ENCODE assay signal across 8 mouse cellular contexts in the genomic region with DNA sequence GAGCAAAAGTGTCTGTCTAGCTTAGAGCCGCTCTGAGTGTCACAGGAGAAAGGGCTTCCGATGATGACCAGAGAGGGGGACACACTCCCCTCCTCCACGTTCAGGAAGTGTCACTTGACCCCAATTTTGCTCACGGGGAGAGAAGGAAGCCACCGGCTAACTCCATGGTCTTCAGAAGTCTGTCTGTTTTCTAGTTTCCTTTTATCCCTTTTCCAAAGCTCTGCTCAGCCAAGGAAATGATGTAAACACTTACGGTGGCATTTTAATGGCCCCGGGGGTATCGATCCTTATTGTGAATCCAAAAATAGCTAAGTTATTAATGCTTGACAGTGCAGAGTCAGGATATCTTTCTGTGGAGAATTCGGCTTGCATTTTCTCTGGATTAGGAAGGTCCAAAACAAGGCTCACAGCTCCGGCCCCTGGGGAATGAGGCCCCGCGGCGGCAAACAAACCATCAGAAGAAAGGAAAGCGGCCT. TPM values are rescaled to one million over a fixed set of nuclear protein-coding genes. Genes with fewer than 3 reads are reported as not detected.
DNase-seq lines count a peak whose midpoint lies in the region; ATAC-seq and TF ChIP-seq lines count a peak whose summit lies in the region.

No protein-coding gene starts in this region.

- H3K4me1 ChIP-seq in embryonic facial prominence, embryonic 15.5 days, result peaks cover 48% of the 10 kb centered on the region
- peaks cover 68% of the 10 kb centered on the region for H3K4me1 ChIP-seq in limb, embryonic 10.5 days

- ATAC-seq in embryonic facial prominence, embryonic 15.5 days (ENCODE audit: insufficient number of reproducible peaks, low FRiP score, low TSS enrichment, low read depth), result no peak

- peak overlapping the region; percentile 61 for H3K4me2 ChIP-seq in embryonic facial prominence, embryonic 15.5 days (replicated peaks)
- H3K4me2 ChIP-seq in myocyte (ENCODE audit: low read depth), result peak overlapping the region; percentile 92

- no peak for TF ChIP-seq POLR2A in myocyte (IDR thresholded peaks at IDR 0.05; ENCODE audit: insufficient read length, low read depth)

- H3K79me2 ChIP-seq in myocyte (ENCODE audit: control insufficient read depth, insufficient read depth), result no peaks in the 10 kb centered on the region

- no peak for DNase-seq in left cerebral cortex, adult 2 months (ENCODE audit: extremely low spot score in 1 of 2, low spot score in 2 of 2)
- no peak for DNase-seq in left cerebral cortex, postnatal 25 days (ENCODE audit: low spot score in 2 of 2)
- no peak for DNase-seq in limb, embryonic 10.5 days (ENCODE audit: low spot score)
- DNase-seq in left cerebral cortex, postnatal 10 days (ENCODE audit: extremely low spot score in 1 of 2, low spot score in 2 of 2), result no peak
- no peak for DNase-seq in cerebellum, adult 9-11 months
- no peak for DNase-seq in urinary bladder, adult 18-20 months (ENCODE audit: low spot score in 2 of 2)

- H3ac ChIP-seq in myocyte (ENCODE audit: control insufficient read depth, insufficient read length), result no peak overlapping the region

- peak overlapping the region; percentile 95 for H3K27ac ChIP-seq in left cerebral cortex, adult 2 months
- H3K27ac ChIP-seq in embryonic facial prominence, embryonic 15.5 days (replicated peaks), result no peak overlapping the region
- H3K27ac ChIP-seq in limb, embryonic 10.5 days, result 0 out of 2 replicates have a peak overlapping the region, but pooled peaks have one; percentile 65

- H3K9ac ChIP-seq in embryonic facial prominence, embryonic 15.5 days, result no peak overlapping the region

- no peaks in the 10 kb centered on the region for H3K9me3 ChIP-seq in embryonic facial prominence, embryonic 15.5 days (replicated peaks)
- no peaks in the 10 kb centered on the region for H3K9me3 ChIP-seq in limb, embryonic 10.5 days (replicated peaks)

- 11% methylated on average over 14 of the region's 14 CpGs for WGBS in embryonic facial prominence, embryonic 15.5 days
- WGBS in limb, embryonic 10.5 days, result 10% methylated on average over 14 of the region's 14 CpGs

- H3K36me3 ChIP-seq in embryonic facial prominence, embryonic 15.5 days, result no peaks in the 10 kb centered on the region
- H3K36me3 ChIP-seq in limb, embryonic 10.5 days, result no peaks in the 10 kb centered on the region
- no peaks in the 10 kb centered on the region for H3K36me3 ChIP-seq in myocyte (ENCODE audit: control insufficient read depth, insufficient read depth)

- no peak for TF ChIP-seq CTCF in left cerebral cortex, adult 2 months (IDR thresholded peaks at IDR 0.05)

- H3K27me3 ChIP-seq in embryonic facial prominence, embryonic 15.5 days, result peaks cover 27% of the 10 kb centered on the region
- H3K27me3 ChIP-seq in limb, embryonic 10.5 days (ENCODE audit: low read depth, poor library complexity, severe bottlenecking), result peaks cover 89% of the 10 kb centered on the region
- H3K27me3 ChIP-seq in myocyte (ENCODE audit: control insufficient read depth, insufficient read depth, insufficient read length), result no peaks in the 10 kb centered on the region

- H3K4me3 ChIP-seq in left cerebral cortex, adult 2 months, result peak overlapping the region; percentile 52; the same call in 1 of the 2 replicates
- H3K4me3 ChIP-seq in embryonic facial prominence, embryonic 15.5 days (replicated peaks), result peak overlapping the region; percentile 34
- H3K4me3 ChIP-seq in limb, embryonic 10.5 days, result peak overlapping the region; percentile 45
- peak overlapping the region; percentile 23 for H3K4me3 ChIP-seq in myocyte

- intact Hi-C loops in left cerebral cortex, adult 2 months (cut with DNase I), result loop anchor here (2.0 kb wide), 1 partner anchor 55 kb away; a partner anchor contains a TSS
- intact Hi-C loops in left cerebral cortex, postnatal 25 days (cut with DNase I), result no loop called here
- intact Hi-C loops in left cerebral cortex, postnatal 10 days (cut with DNase I), result loop anchor here (5.0 kb wide), 1 partner anchor 213 kb away; no protein-coding TSS in a partner anchor

TF ChIP-seq in myocyte, 11 proteins besides CTCF, POLR2A, EP300 and RAD21:
- TF ChIP-seq CEBPB (IDR thresholded peaks at IDR 0.05; ENCODE audit: insufficient read depth, poor library complexity, severe bottlenecking) (no peak), MYOG (IDR thresholded peaks at IDR 0.05; ENCODE audit: control insufficient read depth in 1 of 3, insufficient read depth in 1 of 3, insufficient read length in 2 of 3, low read depth in 2 of 3) (no peak), USF1 (IDR thresholded peaks at IDR 0.05; ENCODE audit: low read depth) (no peak), TCF12 (IDR thresholded peaks at IDR 0.05; ENCODE audit: insufficient read depth, poor library complexity, severe bottlenecking) (no peak), MAX (IDR thresholded peaks at IDR 0.05; ENCODE audit: low read depth) (no peak), TCF3 (IDR thresholded peaks at IDR 0.05; ENCODE audit: insufficient read length, low read depth) (no peak), E2F4 (IDR thresholded peaks at IDR 0.05; ENCODE audit: insufficient read depth) (no peak), REST (IDR thresholded peaks at IDR 0.05; ENCODE audit: insufficient read depth, insufficient read length) (no peak), MYOD1 (IDR thresholded peaks at IDR 0.05; ENCODE audit: control insufficient read depth in 1 of 3, insufficient read length in 2 of 3, low read depth in 2 of 3) (no peak), SRF (IDR thresholded peaks at IDR 0.05; ENCODE audit: control insufficient read depth, insufficient read length, low read depth) (no peak), POLR2AphosphoS2 (IDR thresholded peaks at IDR 0.05; ENCODE audit: insufficient read length, low read depth) (no peak)

RNA-seq across cellular contexts. Expression of a gene that starts 54.3 kb away (rescaled TPM):
- total RNA-seq in left cerebral cortex, adult 2 months (2021), result 10 to 100 TPM; 58.5 to 62.9 TPM
- 10 to 100 TPM; 53.4 to 55.2 TPM for total RNA-seq in left cerebral cortex, postnatal 25 days (2021)
- 17.1 and 17.3 TPM in 2 replicates for polyA plus RNA-seq in embryonic facial prominence, embryonic 15.5 days (2015; fragmentation: Nextera tagmentation; extraction: Ambion mirVana)
- polyA plus RNA-seq in limb, embryonic 10.5 days (2016; fragmentation: Nextera tagmentation; extraction: Ambion mirVana), result 11.4 and 14.1 TPM in 2 replicates
- polyA plus RNA-seq in myocyte (2012; fragmentation: generic; extraction: Trizol), result 7.4 TPM
- 10 to 100 TPM; 63.5 to 71.0 TPM for total RNA-seq in left cerebral cortex, postnatal 10 days (2021)
